Mouse (Mus musculus): ENCODE measurements around the gene Zyg11b.

DNA sequence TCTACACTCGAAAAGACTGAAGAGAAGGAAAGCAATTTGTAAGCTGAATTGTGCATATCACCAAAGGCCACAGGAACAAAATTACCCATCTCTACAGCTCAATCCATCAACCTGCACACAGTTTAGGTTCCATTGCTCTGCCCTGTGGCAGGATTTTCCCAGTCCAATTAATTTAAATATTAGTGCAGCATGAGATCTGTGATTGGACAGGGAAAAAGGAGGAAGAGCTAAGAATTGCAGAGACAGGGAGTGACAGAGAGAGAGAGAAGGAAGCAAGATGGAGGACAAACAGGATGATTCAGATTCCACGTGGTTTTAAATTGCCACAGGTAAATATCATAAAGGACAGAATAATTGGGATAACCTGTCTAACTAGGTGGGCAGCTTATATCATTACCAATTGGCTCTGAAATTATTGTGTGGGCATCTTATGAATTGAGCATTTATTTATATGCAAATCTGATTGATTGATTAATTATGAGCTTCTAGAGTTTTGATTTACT lies 108.0 kb downstream of the Zyg11b start:
- no peak for TF ChIP-seq POLR2A (IDR thresholded peaks at IDR 0.05; ENCODE audit: borderline replicate concordance, extremely low read depth, insufficient read depth, insufficient read length, poor library complexity, severe bottlenecking)
- no peak for TF ChIP-seq CTCF (IDR thresholded peaks at IDR 0.05; ENCODE audit: borderline replicate concordance, extremely low read depth, insufficient read depth, insufficient read length)

Data from brain, embryonic 14.5 days (tissue).